Mouse (Mus musculus): ENCODE results near the gene Msmb.
"Not testable (repeated sequence)": the region's sequence is repeated elsewhere in the genome, so short reads cannot be mapped to it uniquely, and the experiment has no call there.

Msmb gene

DNA sequence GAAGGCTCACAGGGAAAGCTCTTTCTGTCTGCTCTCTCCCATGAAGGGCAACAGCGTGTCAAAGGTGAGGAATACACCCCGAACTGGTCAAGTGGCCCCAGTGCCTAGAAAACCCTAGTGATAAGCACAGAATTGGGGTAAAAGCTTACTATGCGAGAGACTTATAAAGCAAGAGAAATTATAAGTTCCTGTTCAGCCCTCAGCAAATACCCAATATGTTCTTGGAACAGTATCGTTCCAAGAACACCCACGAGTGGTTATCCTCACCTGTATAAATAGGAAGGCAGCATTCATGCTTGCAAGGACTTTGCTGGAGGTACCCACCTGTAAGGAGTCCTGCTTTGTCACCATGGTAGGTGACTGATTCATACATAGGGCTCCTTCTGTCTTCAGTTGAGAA lies at the start of gene Msmb:
TSS of gene Msmb (plus strand) at position 301 of the 400 bp plus-strand sequence.
- DNase-seq (ENCODE audit: low spot score): no peak

DNA sequence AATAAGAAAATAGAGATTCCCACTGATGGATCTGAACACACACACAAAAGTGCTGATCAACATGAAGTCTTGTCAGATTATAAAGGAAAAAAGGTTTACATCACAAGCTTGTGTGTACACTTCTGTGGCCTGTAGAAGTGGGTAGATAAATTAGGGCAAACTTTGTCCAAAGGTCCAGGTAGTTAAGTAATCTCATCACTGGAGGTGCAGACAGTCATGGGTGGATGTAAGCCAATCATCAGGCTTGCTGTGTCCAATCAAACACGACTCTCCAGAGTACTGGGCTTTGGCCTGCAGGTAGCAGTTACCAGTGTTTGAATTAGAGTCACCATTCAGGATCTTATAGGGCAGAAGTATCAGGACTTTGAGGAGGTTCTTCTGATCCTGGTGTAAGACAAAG lies 48.8 kb upstream of the Msmb start:
- no peak for DNase-seq (ENCODE audit: low spot score)

DNA sequence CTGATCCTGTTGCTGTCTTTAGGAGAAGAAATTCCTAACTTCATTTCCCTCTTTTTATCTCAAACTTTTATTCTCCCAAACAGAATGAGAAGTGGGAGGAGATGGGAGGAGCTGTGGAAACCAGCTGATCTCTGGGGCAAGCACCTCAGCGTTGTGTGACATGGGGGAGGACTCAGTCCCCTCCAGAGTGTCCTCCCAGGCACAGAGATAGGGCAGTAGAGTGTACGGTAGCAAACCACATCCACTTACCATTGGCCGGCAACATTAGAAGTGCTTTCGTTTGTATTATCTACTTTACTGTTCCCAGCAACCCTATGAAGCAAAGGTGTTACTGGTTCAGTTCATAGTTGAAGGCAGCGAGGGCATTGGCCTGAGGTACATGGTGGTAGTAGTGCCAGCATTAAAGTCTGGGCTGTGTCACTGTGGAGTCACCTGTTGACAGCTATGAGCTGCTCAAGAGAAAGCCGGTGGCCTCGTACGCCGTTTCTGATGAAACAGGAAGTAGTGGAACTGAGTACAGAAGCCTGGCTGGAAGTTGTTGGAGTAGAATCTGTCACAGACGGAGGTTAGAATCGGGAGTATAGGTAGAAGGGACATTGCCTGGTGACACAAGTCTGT lies 48.2 kb upstream of the Msmb start:
- no peak for DNase-seq (ENCODE audit: low spot score)

DNA sequence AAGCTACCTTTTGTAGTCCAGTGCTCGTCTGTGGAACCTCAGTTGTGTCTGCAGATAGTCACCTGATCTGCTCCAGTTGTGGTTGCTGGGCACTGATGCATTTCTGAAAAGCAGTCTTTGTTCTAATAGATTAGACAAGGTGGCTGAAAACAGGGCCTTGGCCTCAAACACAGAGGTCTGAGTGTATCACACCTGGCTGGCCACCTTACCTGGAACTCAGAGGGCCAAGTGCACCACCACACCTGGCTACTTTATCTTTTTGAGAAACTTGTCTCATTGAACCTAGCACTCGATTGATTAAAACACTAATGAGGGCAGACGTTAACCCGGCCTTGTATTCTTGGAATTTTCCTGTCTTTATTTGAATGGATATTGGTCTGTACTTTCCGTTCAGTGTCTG lies 46.2 kb upstream of the Msmb start:
- no peak for DNase-seq (ENCODE audit: low spot score)

DNA sequence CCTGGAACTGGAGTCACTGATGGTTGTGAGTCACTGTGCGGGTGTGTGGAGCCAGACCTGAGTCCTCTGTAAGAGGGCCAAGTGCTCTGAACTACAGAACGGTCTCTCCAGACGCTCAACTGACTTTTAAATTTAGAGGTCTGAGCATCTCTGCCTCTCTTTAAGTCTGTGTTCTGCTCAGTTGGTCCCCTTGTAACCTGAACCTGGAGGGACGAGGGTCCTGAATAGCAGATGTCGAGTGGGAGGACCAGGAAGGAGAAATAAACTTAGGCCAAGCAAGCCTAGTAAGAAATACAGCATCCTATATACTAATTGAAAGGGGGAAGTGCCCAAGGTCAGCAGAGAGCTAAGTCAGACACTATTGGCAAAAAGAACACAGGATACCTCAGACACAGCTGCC lies 45.1 kb upstream of the Msmb start:
- no peak for DNase-seq (ENCODE audit: low spot score)

- no peak for DNase-seq (ENCODE audit: low spot score)
These were observed 44.1 kb upstream of the Msmb start for GRCm38 (mm10) chr14:32097691-32098090.

DNA sequence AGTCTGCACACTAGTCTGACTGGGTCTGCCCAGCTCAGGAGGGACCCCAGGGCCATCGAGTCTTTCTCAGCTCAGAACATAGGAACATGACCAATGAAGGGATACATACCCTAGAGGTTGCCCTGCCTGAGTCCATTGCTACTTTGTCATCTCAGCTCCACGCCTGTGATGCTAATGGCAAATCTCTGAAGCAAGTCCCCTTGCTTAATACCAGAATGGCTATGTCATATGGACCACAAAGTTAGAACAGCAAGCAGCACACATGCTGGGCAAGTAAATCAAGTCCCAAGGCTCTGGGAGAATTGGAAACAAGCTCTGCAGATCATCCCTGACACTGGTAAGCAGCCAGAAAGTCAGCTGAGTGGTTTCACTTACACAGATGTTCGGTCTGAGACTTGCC lies 42.9 kb upstream of the Msmb start:
- DNase-seq (ENCODE audit: low spot score): no peak

GRCm38 (mm10) chr14:32103556-32103955 lies 38.3 kb upstream of the Msmb start:
- DNase-seq (ENCODE audit: low spot score): no peak

DNA sequence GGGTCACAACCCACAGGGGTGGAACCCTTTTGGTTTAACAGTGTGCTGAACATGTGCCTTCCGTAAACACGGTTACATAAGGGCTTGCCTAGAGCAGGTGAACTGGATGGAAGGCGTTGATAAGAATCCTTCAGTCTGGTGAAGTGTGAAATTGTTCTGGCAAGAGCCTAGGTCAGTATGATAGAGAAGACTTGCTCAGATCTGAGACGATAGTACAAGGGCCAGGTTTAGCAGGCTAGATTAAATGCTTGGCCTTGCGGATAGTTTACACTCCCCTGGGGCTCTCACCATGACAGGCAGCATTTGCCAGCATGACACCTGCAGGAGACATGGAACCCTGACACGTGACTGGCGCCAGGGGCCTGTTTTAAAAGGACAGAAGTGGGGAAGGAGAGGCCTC lies 36.2 kb upstream of the Msmb start:
- no peak for DNase-seq (ENCODE audit: low spot score)

DNA sequence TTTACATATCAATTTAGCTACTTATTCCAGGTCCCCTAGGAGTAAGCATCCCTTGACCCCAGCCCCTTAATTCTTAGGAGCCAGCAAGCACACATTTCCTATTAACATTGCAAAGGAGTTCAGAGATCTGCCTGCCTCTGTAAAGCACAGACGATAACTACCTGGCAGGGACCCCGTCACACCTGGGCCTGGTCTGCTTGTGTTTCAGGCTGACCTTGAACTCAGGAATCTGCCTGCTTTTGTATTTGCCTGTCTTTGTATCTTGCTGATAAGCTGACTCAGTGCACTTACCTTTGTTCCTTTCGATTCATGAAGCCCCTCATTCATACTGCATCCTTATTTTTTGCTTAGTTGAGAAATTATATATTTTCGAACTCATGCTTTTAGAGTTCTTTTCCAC lies 34.9 kb upstream of the Msmb start:
- DNase-seq (ENCODE audit: low spot score): no peak

GRCm38 (mm10) chr14:32112124-32112523 lies 29.7 kb upstream of the Msmb start:
- DNase-seq (ENCODE audit: low spot score): not testable (repeated sequence)

- DNase-seq (ENCODE audit: low spot score): no peak
These were observed 20.6 kb upstream of the Msmb start for GRCm38 (mm10) chr14:32120940-32121919.

GRCm38 (mm10) chr14:32121920-32122315 lies 19.9 kb upstream of the Msmb start:
- DNase-seq (ENCODE audit: low spot score): no peak

DNA sequence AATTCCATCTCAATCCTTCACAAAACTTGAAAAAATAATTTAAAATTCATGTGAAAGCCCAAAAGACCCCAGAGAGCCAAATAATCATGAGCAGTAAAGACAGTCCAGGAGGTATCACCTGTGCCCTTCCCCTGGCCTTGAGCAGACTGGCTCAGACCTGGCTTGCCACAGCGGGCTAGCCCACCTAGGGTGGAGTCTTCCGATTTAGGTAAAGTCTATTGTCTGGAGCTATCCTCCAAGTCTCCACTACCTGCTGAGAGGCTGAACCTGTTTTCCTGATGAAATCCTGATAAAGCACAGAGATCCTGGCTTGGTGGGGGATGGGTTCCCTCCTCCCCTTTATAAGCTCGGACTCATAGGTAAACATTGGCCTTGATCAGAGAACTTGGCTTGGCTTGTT lies 17.6 kb upstream of the Msmb start:
- DNase-seq (ENCODE audit: low spot score): no peak

- not testable (repeated sequence) for DNase-seq (ENCODE audit: low spot score)
These were observed 16.6 kb upstream of the Msmb start for GRCm38 (mm10) chr14:32125256-32125655.

GRCm38 (mm10) chr14:32128409-32128808 lies 13.4 kb upstream of the Msmb start:
- no peak for DNase-seq (ENCODE audit: low spot score)

DNA sequence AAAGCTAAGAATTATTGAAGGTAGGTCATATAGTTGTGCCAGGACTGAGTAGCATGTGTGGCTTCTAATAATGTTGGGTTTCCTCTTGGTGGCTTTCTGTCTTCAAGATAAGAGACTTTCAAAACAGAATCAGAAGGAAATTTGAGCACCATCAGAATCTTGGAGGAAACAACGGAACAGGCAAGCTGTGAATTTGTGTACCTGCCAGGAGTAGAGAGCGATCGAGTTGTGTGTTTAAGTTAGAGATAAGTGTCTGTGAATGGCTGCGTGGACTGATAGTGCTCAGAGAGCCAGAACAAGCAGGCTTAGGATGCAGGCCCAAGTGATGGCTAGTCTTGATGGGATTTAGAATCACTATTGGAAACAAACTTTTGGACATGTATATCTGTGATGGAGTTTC lies 10.0 kb upstream of the Msmb start:
- DNase-seq (ENCODE audit: low spot score): no peak

GRCm38 (mm10) chr14:32134293-32134692 lies 7.5 kb upstream of the Msmb start:
- DNase-seq (ENCODE audit: low spot score): peak; percentile 82

DNA sequence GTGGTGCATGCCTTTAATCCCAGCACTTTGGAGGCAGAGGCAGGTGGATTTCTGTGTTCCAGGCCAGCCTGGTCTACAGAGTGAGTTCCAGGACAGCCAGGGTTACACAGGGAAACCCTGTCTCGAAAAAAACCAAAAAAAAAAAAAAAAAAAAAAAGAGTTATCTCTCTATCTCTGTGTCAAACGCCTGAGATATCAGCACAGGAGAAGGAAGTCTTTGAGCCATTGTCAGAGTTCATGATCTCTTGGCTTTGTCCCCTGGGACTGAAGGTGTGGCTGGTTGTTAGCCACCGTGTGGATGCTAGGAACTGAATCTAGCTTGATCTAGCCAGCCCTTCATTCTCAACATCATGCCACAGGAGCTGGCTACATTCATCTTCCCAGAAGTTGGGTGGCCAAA lies 5.4 kb upstream of the Msmb start:
- not testable (repeated sequence) for DNase-seq (ENCODE audit: low spot score)

- DNase-seq (ENCODE audit: low spot score): no peak
These were observed 1.4 kb upstream of the Msmb start for GRCm38 (mm10) chr14:32140359-32140965.

GRCm38 (mm10) chr14:32144734-32145133 lies 2.9 kb downstream of the Msmb start:
- DNase-seq (ENCODE audit: low spot score): no peak

- DNase-seq (ENCODE audit: low spot score): no peak
These were observed 3.6 kb downstream of the Msmb start for GRCm38 (mm10) chr14:32145401-32145800.
